Mouse (Mus musculus) T-helper 1 cell (primary cell): ENCODE data around the gene Cachd1.

Experiments used
- in situ Hi-C: fragments of 300-600 bp; cut with MboI, MseI; formaldehyde crosslinking; loops from one replicate; pipeline ENCODE4 v1.15.1; 2025; ENCODE audit warnings: high pct_unique_total_duplicates

The Cachd1 gene

DNA sequence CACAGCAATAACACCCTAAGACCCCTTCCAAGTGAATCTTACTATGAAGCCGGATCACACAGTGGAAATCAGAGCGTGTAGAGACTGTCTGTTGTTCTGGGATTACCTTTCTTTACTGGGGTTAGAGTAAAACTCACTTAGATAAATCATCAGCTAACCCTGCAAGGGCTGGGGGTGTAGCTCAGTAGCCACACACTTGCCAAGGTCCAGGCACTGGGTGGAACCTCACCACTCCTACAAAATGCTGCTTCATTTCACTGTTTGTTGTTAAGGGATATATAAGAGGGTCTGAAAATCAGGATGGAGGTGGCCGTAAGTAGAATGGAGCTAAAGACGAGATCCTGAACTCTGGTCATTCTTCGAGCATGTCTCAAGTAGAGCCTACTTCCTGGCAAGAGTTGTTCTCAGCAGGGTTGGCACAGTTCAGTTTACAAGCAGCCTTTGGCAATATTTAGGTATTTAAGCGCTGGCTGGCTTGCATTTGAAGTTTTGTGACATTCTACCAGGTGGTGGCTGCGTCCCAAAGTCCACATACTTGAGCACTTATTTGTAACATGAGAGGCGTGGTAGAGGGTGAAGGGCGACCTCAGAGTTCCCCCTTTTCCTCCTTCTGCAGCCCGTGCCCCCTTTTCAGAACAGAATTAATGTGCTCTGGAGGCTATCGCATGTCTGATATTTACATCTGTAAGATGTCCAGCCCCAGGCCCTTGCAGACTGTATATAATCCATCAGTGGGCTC, 146.5 kb downstream of the Cachd1 start:
- in situ Hi-C loops = no loop called here

DNA sequence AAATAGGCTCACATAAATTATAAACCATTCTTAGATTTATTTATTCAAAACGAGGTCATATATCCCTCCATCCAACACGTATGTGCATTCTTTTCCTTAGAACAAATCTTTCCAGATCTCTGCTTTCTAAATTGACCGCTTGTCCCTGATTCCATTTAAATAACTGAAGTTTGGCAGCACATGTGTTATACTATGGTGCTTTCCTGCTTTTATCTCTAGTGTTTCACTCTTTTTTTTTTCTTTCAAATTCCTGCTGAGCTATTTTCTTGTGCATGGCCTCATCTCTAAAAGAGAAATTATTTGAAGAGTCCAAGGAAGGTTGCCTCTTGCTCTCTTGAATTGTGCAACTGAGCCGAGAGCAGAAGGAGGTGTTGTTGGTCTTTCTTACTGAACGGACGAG, 147.1 kb downstream of the Cachd1 start:
- in situ Hi-C loops = no loop called here

DNA sequence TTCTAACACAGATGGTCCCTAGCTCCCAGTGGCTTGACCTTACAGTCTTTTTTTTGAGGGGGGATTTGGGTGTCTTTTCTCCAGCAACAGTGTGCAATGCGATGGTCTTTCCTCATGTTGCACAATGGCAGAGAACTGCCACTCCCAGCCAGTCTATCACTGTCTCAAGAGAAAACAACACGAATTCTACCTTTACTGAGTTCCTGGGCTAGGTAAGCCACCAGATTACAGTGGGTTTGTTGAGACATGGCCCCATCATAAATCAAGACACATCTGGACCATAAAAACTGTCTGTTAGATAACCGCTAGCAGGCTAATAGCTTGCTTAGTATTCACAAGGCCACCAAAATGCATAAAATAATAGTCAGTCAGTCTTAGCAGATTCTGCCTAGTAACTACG, 147.8 kb downstream of the Cachd1 start:
- in situ Hi-C loops = no loop called here

DNA sequence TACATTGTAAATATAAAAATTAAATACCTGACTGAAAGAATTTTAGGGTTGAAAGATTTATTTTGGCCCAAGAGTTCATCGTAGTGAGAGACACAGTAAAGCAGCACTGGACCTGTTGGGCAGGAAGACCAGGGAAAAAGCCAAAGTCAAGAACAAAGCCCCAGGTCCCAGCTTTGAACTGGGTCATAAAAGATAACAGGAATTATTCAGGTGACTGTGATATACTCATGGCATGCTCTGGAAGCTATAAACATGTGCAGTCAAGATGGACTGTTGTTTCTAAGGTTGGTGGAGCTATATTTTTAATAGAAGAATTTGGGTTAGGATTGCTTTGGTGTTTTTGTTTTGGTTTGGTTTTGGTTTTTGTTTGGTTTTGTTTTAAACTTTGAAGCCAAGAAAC, 148.7 kb downstream of the Cachd1 start:
- in situ Hi-C loops = no loop called here

DNA sequence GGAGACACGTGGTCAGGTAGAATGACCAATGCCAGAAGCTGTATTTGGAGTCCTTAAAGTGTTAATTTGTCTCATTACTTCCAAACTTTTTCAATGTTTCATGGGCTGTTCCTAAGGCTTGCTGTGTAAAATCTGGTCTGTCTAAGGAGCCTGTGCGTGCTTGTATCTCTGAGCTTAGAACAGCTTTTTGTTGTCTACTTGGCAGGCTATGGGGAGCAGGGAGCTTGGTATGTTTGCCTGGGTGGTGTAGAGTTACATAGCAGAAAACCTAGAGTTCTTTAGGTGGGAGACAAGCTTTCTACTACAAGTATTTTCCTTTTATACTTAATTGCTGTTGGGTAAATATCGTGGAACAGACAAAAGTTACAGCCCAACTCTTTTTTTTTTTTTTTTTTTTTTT, 150.1 kb downstream of the Cachd1 start:
- in situ Hi-C loops = no loop called here

DNA sequence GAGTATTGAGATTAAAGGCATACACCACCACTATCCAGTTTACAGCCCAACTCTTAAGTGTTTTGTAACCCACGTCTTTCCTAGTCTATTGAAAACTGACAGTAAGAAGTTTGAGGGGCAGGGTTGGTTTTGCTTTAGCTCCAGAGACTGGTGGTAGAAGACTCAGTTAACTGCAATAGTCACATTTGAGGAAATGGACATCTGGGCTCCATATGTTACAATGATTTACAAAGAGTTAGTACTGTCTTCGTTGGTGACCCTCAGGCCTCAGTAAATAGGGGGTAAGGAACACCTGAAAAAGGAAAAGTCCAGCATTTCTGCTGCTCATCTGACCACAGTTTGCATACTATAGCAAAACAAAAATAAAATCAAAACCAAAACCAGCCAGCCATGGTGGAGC, 150.6 kb downstream of the Cachd1 start:
- in situ Hi-C loops = no loop called here

DNA sequence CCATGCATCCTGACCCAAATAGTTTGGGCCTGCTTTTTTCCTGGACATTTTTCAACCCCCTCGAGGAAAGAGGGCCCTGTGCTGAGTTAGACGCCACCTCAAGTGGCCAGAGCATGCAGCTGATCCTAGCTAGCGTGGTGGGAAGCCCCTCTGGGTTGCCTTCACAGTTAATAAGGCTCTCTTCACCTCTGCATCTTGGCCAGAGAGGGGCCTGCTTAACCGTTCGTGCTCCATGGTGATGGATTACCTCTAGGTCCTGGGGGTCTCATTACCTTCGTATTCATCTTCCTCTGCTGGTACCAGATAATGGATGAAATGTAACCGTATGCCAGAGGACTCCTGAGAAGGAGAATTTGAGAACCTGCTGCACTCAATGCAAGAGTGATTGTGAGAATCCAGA, 167.2 kb downstream of the Cachd1 start:
- in situ Hi-C loops = no loop called here

DNA sequence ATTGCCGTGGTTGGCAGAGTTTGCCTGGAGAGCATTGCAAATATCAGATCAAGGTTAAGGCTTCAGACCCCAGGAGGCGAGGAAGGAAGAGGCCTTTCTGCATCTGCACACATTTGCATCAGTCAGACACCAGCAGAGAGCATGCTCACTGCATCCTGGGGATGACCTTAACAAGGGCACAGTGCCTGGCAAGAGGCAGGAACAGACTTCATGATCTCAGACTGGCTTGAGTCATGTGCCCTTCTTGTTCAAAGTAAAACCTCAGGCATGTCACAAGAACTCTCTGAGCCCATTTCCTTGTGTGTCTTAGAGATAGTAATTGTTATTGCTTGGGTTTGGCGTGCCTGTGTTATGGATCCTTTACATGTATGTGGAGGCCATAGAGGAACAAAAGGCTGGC, 167.8 kb downstream of the Cachd1 start:
- in situ Hi-C loops = no loop called here

DNA sequence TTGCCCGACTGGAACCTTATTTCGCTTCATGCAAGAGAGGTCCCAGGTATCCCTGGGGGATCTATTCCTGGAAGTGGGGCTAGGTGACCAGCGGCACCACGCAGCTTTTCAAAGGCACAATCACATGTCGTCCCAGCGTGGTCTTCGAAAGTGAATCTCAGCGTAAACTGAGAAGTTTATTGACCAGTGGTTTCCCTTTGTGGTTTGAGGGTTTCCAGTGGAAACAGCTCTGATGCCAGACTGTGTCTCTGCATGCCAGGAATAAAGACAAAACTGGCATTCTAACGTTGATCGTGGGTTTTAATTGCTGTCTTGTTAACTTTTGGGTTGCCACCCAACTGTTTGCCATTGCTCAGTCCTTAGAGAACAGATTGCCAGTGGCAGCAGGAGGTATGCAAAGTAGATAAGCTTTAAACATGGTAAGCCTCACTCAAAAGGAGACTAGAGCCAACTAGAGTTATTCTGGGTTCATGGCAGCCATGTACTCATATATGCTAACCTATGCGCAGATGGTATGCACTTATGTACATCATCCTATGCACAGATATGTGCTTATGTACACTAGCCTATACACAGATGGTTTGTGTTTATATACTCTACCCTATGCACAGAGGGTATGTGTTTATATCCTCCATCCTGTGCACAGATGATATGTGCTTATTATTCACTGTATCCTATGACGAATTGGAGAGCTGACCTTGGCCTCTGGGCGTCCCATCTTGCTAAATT, 168.9 kb downstream of the Cachd1 start:
- in situ Hi-C loops = no loop called here

DNA sequence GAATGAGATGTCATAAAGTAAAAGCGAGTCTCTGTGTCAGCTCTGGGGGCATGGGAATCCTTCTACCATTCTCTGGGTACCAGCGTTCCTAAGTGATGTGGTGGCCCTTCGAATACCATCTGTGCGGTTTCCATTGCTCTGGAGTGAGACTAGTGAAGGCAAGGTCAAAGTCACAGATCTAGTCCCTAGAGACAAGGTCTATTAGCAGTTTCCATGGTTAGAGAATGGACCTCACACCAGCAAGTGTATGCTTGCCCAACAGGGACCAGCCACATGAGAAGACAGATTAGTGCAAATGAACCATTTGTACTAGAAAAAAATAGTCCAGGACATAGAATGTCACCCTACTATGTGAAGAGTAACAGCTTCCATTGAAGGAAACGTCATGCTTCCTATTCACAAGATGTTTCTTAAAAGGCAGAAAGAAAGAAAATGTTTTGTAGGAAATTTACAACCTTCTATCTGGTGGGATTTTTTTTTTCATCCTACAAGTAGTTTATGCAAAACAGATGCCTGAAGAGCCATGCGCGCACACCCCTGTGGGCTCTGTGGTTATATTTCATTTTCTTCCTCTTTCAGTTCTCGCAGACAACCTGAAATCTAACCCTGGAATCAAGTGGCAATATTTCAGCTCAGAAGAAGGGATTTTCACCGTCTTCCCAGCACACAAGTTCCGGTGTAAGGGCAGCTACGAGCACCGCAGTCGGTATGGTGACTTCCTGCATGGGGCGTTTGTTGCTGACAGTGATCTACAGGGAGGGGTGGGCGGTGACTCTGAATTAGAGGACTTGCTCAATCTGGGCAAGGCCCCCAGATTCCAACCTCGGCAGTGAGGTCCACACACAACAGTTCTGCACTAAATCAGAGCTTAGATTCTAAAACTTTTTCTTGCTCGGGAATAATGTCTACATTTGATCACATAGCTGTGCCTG, 172.3 kb downstream of the Cachd1 start:
- in situ Hi-C loops = no loop called here

DNA sequence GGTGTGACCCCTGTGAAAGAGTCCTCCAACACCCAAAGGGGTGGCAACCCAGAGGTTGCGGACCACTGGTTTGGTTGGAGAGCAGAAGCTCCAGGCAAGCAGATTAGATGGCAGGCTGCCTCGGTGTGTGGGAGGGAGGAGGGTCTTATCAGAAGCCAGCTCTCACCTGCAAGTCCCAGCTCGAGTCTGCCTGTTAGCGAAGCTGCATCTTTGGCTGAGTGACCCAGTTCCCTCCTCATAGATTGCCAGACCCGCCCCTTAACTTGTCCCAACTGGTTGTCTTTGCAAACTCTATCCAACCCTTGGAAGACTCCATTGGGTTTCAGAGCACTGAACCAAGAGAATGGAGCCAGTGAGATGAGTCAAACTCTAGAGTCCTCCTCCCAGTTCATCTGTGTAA, 173.8 kb downstream of the Cachd1 start:
- in situ Hi-C loops = no loop called here

DNA sequence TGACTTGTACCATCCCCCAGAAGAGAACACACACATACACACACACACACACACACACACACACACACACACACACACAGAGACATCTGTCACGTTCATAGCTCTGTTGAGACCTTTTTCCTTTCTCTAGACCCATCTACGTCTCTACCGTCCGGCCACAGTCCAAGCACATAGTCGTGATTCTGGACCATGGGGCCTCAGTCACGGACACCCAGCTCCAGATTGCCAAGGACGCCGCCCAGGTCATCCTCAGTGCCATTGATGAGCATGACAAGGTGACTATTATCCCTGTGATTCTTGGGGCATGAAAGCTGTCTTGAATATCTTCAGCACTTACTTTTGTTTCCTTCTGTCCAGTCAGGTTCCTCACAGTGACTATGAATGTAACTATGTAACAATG, 175.4 kb downstream of the Cachd1 start:
- in situ Hi-C loops = no loop called here

DNA sequence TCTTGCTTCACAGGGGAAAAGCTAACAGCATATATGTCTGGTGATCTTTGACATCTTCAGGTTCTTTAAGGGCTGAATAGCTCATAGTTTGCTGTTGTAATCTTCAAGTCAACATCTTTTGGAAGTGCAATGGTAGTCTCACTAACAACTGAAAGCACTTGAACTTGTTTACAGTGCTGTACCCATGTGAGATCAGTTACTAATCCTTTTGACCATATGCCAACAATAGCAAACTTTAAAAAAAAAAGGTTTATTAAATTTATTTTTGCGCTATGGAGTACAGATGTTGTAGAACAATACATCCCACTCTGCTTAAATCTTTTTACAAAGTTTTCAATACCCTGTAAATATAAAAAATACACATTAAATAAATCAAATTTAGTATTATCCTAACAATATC, 186.9 kb downstream of the Cachd1 start:
- in situ Hi-C loops = no loop called here

DNA sequence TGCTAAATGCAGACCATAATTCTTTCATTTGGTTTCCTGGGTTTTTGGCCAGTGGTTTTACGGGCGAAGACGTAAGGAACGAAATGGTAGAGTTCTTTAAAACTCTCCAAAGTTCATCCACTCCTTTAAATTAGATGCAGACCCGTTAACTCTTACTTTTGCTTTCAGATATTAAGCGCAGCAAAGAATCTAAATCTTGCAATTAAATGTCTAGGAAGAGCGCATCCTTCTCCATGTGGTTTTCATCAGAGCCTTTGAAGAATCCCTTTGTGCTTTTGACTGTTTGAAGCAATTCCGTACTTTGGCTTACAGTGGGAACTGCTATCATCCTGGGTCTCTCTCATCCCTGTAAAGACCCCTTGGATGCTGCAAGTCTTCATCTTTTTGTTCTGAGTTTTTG, 187.3 kb downstream of the Cachd1 start:
- in situ Hi-C loops = no loop called here

DNA sequence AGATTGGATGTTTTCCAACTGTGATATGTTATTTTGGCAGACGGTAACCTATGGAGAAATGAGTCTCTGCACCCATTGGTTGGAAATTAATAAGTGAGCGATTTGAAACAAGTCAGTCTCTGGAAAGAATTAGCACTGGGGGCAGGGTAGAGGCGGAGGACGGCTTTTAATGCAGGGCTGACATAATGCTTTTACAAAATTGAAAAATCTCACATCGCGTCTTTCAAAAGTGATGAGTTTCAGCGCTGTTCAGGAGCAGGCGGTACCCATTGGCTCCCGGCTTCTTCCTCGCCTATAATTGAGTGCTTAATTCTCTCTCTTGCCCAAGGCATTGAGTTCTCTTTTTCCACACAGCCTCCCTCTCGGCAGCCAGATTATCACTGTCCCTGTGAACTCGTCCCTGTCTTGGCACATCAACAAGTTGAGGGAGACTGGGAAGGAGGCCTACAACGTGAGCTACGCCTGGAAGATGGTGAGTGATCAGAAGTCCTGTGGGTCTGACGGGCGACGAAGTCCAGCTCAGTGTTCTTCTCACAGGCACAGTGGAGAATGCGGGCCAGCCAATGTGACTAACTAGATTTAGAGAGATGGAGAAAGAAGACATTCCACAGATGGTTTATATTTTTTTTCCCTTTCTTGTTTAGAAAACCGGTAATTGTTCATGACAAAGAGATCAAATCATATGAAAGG, 191.4 kb downstream of the Cachd1 start:
- in situ Hi-C loops = no loop called here

DNA sequence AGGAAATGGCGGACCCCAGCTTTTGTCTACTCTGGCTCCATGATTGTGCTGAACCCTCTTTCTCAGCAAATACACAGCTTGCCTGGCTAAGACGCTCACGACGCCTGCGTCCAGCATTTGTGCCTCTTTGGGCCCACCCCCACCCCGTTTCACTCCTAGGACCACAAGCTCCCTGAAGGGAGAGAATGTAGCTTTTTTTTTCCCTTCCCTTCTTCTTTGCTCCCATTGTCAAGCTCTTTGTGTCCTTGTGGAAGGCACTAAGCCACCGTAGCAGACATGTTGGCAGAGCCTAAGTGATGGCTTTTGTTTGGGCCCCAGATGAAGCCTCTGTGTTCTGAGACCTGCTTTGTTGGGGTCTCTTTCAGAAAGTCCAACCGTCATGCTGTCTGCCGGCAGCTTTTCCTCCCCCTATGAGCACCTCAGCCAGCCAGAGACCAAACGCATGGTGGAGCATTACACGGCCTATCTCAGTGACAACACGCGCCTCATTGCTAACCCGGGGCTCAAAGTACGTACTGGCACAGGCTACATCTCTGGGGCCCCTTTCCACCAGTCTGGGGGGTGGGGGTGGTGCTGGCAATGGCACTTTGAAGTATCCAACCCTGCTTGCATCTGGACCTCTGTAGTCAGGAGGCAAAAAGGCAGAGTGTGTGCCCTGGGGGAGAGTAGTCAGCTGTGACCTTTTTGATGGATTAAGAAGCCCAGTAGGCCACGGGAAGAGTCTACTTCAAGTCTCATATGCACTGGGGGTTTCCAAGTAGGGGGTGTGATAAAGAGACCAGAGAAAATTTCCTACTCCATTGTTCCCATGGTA, 197.4 kb downstream of the Cachd1 start:
- in situ Hi-C loops = no loop called here

DNA sequence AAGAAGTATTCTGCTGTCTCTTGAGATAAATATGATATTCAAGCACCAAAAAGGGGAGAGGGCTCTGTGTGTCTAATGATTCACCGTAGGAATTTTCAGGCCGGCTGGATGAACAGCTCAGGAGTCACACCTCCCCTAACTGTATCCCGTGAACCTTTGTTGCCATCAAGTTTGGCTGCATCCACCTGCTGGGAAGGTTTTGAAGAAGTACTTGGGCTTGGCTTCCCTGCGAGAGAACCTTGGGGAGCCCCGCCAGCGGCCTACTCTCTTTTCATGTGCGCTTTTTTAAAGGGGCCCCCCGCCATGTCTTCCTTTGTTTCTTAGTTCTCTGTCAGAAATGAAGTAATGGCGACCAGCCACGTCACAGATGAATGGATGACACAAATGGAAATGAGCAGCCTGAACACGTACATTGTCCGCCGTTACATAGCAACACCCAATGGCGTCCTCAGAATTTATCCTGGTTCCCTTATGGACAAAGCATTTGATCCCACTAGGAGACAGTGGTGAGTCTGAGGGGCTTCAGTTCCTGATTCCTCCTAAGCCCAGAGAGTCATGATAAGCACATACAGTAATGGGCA, 198.1 kb downstream of the Cachd1 start:
- in situ Hi-C loops = no loop called here

DNA sequence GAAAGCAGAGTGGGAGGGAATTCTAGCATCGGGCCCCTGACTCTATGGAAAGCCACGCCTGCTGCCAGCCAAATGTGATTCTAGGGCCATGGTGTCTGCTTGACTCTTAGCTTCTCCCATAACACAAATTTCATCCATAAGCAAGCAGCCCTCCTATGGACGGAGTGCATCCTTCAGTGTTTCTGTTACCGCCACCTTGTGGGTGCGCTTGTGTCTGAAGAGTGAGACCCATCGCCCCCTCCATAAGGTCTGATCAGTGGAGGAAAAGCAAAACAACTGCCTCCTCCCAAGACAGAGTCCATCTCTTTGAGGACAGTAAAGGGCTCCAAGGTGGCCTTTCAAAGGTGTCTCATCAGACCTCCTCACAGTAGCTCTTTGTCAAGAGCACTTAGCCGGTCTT, 201.0 kb downstream of the Cachd1 start:
- in situ Hi-C loops = no loop called here

DNA sequence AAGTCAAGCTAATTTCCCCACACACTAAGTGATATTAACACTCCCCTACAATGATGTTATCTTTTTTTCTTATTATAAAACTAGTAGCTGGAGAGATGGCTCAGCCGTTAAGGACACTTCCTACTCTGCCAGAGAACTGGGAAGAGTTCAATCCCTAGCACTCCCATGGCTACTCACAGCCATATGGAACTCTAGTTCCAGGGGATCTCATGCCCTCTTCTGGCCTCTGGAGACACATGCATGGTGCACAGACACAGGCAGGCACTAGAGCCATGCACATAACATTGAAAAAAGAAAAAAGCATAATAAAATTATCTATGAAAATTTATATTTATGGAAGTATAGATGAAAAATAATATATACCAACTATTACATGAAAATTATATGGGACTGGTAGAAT, 210.7 kb downstream of the Cachd1 start:
- in situ Hi-C loops = no loop called here

DNA sequence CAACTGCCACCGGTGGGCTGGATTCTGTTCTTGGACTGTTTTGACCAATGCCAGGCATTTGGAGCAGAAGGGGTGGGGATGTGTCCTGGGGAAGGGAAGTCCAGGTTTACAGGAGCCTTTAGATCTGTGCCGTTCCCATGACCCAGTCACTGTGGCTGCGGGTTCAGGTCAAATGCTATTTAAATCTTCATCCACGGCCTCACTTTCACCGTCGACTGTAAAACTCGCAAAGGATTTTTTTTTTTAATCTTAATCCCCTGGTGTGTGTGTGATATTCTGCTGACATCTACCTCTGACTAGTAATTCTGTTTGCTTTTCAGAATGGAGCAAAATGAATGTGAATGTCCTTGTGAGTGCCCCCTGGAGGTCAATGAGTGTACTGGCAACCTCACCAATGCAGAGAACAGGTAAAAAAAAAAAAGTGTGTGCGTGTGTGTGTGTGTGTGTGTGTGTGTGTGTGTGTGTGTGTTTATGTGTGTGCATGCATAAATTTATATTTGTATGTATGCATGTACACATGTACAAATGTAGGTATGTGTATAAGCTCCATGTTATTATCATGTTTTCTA, 211.8 kb downstream of the Cachd1 start:
- in situ Hi-C loops = no loop called here
